Mouse (Mus musculus): ENCODE results near the gene Kat2a.

GRCm38 (mm10) chr11:100659806-100660205 is 52.5 kb downstream of the Kat2a start:
- TF ChIP-seq GATA1 (IDR thresholded peaks at IDR 0.05; ENCODE audit: borderline replicate concordance, low read length) (no peak), FLI1 (IDR thresholded peaks at IDR 0.05; ENCODE audit: low read length) (no peak)
